Mouse (Mus musculus): ENCODE results near the gene Anxa3.

- TF ChIP-seq CTCF (IDR thresholded peaks at IDR 0.05; ENCODE audit: insufficient read depth, low read depth, low read length) (no peak), POLR2A (IDR thresholded peaks at IDR 0.05; ENCODE audit: insufficient read depth, low read depth, low read length) (no peak)
Measured at GRCm38 (mm10) chr5:96792936-96793718, at the start of gene Anxa3.

Data from olfactory bulb, adult 2 months (tissue).